Mouse (Mus musculus) bone marrow macrophage, adult 2 months (primary cell): ENCODE results near the gene Hkdc1. TPM values are rescaled to one million over a fixed set of nuclear protein-coding genes. Genes with fewer than 3 reads are reported as not detected.

Experiments
- H3K27ac ChIP-seq: 2 replicates; pipeline ENCODE4 v1.5.1; 2012; ENCODE audit warnings: low read depth, low read length; ENCODE audit not compliant: insufficient read depth
- H3K4me1 ChIP-seq: 2 replicates; pipeline ENCODE4 v1.6.1; 2012; ENCODE audit warnings: low read length; ENCODE audit not compliant: control insufficient read depth, insufficient read depth
- H3K4me3 ChIP-seq: 2 replicates; pipeline ENCODE4 v1.5.1; 2012; ENCODE audit warnings: mild to moderate bottlenecking, low read length, moderate library complexity; ENCODE audit not compliant: insufficient read depth
- CTCF ChIP-seq: IDR thresholded peaks from 2 replicates; pipeline ENCODE4 v1.5.1; 2012; ENCODE audit warnings: low read depth, mild to moderate bottlenecking, low read length, moderate library complexity
- POLR2A ChIP-seq: IDR thresholded peaks from 2 replicates; pipeline ENCODE4 v1.6.1; 2012; ENCODE audit warnings: mild to moderate bottlenecking, low read depth, low read length, borderline replicate concordance
- polyA plus RNA-seq: library from polyadenylated mRNA; stranded (reverse); fragments of >200 nt; gene quantifications from 2 replicates; pipeline ENCODE4 v1.2.4, GENCODE M21; 2012; ENCODE audit not compliant: missing spikeins, insufficient read depth, insufficient read length

Hkdc1 gene
- polyA plus RNA-seq, 1 experiment: not detected

DNA sequence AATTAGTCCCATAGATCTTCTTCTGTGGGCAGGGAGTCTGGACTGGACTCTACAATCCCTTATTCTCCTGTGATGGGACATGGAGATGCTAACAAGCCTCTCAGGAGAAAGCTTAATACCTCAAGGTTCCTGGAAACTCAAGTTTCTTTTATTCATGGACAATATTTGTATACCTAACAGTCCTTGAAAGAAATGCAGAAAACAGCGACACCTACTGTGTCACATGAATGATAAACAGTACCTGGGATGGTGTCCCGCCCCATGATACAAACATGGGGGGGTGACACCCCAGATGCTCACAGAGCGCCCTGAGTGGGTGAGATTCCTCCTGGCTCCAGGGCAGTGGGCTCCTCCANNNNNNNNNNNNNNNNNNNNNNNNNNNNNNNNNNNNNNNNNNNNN lies 39.3 kb downstream of the Hkdc1 start:
- H3K4me1 ChIP-seq: no peaks in the 10 kb centered on the region
- no peak overlapping the region for H3K4me3 ChIP-seq
- no peak overlapping the region for H3K27ac ChIP-seq
- TF ChIP-seq CTCF (no peak), POLR2A (no peak)

DNA sequence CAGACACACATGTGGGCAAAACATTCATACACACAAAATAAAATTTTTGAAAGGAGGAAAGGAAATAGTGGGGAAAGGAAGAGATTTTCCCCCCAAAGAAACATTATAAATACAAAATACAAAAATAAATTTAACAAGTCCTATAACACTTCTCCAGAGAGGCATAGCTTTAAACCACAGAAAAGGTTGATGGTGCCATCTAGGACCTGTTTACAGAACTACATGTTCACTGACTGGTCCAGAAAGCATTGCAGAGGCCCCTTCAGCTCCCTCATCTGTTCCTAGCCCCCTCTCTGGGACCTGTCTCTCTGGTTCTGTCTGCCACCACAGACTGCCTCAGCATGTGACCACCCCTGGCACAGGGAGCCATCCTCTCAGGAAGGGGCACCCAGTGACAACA lies 41.4 kb downstream of the Hkdc1 start:
- Histone ChIP-seq H3K4me1 (no peaks in the 10 kb centered on the region), H3K27ac (no peak overlapping the region), H3K4me3 (no peak overlapping the region)
- no peak for TF ChIP-seq CTCF

DNA sequence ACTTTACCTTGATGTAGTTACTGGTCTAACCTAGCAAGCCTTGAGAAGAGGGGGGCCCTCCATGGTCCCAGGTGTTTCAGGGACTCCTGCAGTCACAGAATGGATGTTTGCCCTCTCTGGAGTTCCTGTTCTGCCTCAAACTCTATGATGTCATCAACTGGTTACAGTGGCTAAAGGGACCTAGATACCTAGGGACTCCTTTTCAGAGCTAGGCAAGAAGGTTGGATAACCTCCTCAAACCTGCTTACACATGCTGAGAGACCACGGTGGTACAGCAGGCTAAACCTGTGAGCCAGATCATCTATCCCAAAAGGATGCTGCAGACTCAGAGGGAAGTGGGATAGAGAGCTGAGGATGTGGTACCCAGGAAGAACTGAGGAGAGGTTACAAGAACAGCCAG lies 42.5 kb downstream of the Hkdc1 start, which contains the start of gene Hk1:
TSS of gene Hk1 (minus strand) at position 101 of the 400 bp plus-strand sequence.
- H3K4me3 ChIP-seq: no peak within 1 kb of the TSS
- no peak for TF ChIP-seq POLR2A
- no peaks in the 10 kb centered on the region for H3K4me1 ChIP-seq
- no peak within 1 kb of the TSS for H3K27ac ChIP-seq

- TF ChIP-seq POLR2A: no peak
- TF ChIP-seq CTCF: 0 out of 2 replicates have a peak, but pooled peaks have one; percentile 17
- Histone ChIP-seq H3K4me1 (no peaks in the 10 kb centered on the region), H3K27ac (no peak overlapping the region), H3K4me3 (no peak overlapping the region)
These were observed 63.5 kb downstream of the Hkdc1 start for GRCm38 (mm10) chr10:62358827-62359226.

DNA sequence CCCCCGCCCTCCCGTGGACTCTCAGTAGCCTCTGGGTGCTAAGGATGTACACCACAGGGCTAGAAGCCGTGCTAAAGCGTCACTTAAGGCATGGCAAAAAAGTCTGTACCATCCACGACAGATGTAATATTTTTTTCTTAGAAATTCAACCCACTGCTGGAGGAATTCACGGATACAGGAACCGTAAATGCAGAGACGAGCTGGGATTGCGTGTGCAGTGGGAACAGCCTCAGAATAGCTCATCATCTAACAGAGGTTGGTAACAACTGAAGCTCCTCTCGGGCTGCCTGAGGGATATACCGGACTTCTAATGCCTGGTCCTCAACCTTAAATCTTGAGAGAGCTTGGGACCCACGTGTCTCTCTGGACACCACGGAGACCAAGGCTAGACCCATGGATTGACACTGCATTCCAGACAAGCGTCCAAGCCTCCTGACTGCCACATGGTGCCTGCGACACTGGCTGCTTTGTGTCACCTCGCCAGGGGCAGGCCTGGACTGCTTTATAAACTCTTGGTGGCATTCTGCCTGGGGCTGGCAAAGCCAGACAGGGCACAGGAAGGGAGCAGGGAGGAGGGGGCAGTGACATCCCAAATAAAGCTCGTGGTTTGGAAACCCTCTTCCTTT lies 66.1 kb downstream of the Hkdc1 start:
- Histone ChIP-seq H3K4me1 (no peaks in the 10 kb centered on the region), H3K4me3 (no peak overlapping the region), H3K27ac (no peak overlapping the region)
- TF ChIP-seq POLR2A: no peak
- TF ChIP-seq CTCF: no peak

DNA sequence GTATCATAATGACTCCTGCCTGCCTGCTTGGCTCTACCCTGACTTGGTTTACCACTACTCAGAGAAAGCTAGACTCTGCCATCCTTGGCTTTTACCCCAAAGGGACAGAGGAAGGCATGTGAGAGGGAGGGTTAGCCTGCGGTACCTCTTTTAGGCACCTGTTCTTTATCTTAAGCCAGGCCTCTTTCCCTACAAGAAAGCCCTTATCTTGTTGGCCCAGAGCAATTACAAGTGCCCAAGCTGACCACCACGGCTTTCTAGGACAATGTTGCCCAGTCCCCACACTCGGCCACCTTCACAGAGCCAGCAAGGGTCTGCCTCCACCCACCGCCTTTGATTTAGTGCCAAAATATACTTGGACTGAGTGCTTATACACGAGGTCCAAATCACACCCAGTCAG lies 77.1 kb downstream of the Hkdc1 start:
- no peak for TF ChIP-seq CTCF
- H3K4me1 ChIP-seq: peaks cover 6% of the 10 kb centered on the region; the same call in 1 of the 2 replicates
- no peak overlapping the region for H3K27ac ChIP-seq

GRCm38 (mm10) chr10:62344004-62344752 lies 78.1 kb downstream of the Hkdc1 start:
- peaks cover 6% of the 10 kb centered on the region; the same call in 1 of the 2 replicates for H3K4me1 ChIP-seq
- H3K27ac ChIP-seq: no peak overlapping the region
- TF ChIP-seq POLR2A (no peak), CTCF (no peak)
- H3K4me3 ChIP-seq: no peak overlapping the region

More for the DNA sequence above, 77.1 kb downstream of the Hkdc1 start:
- no peak overlapping the region for H3K4me3 ChIP-seq

- no peak overlapping the region for H3K27ac ChIP-seq
- no peak overlapping the region for H3K4me3 ChIP-seq
- TF ChIP-seq POLR2A: no peak
- TF ChIP-seq CTCF: no peak
- H3K4me1 ChIP-seq: peaks cover 19% of the 10 kb centered on the region
These were observed 79.8 kb downstream of the Hkdc1 start for GRCm38 (mm10) chr10:62342512-62342911.

DNA sequence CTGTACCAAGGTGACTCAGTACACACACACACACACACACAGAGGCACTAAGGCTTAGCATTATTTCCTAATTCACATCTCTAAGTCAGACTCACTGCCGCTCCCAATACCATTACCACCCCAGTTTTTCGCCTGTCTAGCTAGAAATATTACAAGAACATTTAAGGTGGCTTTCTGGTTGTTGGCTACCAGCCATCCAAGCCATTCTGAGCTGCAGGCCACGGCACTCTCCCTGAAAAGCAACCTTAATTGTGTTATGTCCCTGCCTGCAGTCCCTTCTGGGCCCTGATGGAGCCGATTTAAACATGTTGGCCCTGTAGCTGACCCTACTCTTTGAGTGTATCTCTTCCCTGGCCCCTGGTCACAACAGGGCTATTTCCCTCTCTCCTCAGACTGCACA lies 80.3 kb downstream of the Hkdc1 start:
- Histone ChIP-seq H3K4me1 (peaks cover 25% of the 10 kb centered on the region), H3K27ac (no peak overlapping the region), H3K4me3 (no peak overlapping the region)
- TF ChIP-seq POLR2A: no peak
- TF ChIP-seq CTCF: no peak

DNA sequence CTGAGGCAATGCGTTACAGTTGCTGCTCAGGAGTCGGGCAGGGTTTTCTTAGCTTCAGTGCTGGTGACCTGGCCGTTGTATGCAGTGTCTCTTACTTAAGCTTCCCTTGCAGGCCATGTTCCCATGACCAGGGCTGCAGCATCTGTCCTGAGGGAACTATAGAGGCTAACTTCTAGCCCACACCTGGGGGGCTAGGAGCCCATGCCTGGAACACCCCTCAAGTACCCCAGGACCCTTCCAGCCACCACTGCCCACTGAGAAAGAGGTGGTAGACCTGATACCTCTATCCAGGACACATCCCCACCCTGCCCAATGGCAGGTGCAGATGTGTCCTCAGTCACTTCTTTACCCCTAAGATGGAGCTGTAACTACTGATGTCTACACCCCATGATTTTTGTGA lies 81.3 kb downstream of the Hkdc1 start:
- TF ChIP-seq CTCF: no peak
- Histone ChIP-seq H3K4me1 (peaks cover 34% of the 10 kb centered on the region), H3K27ac (peak overlapping the region; percentile 3), H3K4me3 (peak overlapping the region; percentile 88)
